Mouse (Mus musculus) cerebral cortex, adult 2 months (tissue): ENCODE measurements around the gene Hs3st6.

Experiments
- WGBS: fragments of 180-500 bp; shearing (Covaris S2); methylation state at CpG from one replicate; pipeline ENCODE4 v1.1.7; 2018; 5-methylcytosine and 5-hydroxymethylcytosine counted together

Gene Hs3st6

GRCm38 (mm10) chr17:24752415-24753394 is at the start of gene Hs3st6:
TSS of gene Hs3st6 (plus strand) at chr17:24752988.
- WGBS, result 1% methylated on average over 78 of the region's 82 CpGs

GRCm38 (mm10) chr17:24705821-24706220 is 47.0 kb upstream of the Hs3st6 start:
- 95% methylated on average over 3 of the region's 3 CpGs for WGBS

GRCm38 (mm10) chr17:24706982-24707800 is 45.6 kb upstream of the Hs3st6 start, which contains the start of gene Tbl3:
TSS of gene Tbl3 (minus strand) at chr17:24707660.
- WGBS, result 3% methylated on average over 32 of the region's 32 CpGs

GRCm38 (mm10) chr17:24707801-24708425 is 44.9 kb upstream of the Hs3st6 start:
- 4% methylated on average over 24 of the region's 24 CpGs for WGBS

- 15% methylated on average over 2 of the region's 2 CpGs for WGBS
These were observed 44.1 kb upstream of the Hs3st6 start for GRCm38 (mm10) chr17:24708646-24709045.

GRCm38 (mm10) chr17:24715556-24715955 is 37.2 kb upstream of the Hs3st6 start:
- 69% methylated on average over 6 of the region's 6 CpGs for WGBS

- 95% methylated on average over 15 of the region's 15 CpGs for WGBS
These were observed 36.6 kb upstream of the Hs3st6 start for GRCm38 (mm10) chr17:24716166-24716682.

GRCm38 (mm10) chr17:24717943-24718342 is 34.8 kb upstream of the Hs3st6 start, which contains the start of the genes Rnf151 and Rps2:
TSS of gene Rnf151 (minus strand) at chr17:24718063.
TSS of gene Rps2 (plus strand) at chr17:24718116.
- 69% methylated on average over 4 of the region's 4 CpGs for WGBS

GRCm38 (mm10) chr17:24718938-24719337 is 33.9 kb upstream of the Hs3st6 start:
- WGBS, result 70% methylated on average over 5 of the region's 5 CpGs

- under 1% methylated on average over 61 of the region's 61 CpGs for WGBS
These were observed 33.1 kb upstream of the Hs3st6 start for GRCm38 (mm10) chr17:24719494-24720222.

GRCm38 (mm10) chr17:24720616-24721015 is 32.2 kb upstream of the Hs3st6 start:
- WGBS, result 1% methylated on average over 11 of the region's 11 CpGs

- 51% methylated on average over 7 of the region's 7 CpGs for WGBS
These were observed 31.3 kb upstream of the Hs3st6 start for GRCm38 (mm10) chr17:24721383-24721955.

GRCm38 (mm10) chr17:24722220-24722924 is 30.4 kb upstream of the Hs3st6 start:
- WGBS, result 36% methylated on average over 13 of the region's 13 CpGs

GRCm38 (mm10) chr17:24723122-24723880 is 29.5 kb upstream of the Hs3st6 start:
- under 1% methylated on average over 12 of the region's 12 CpGs for WGBS

GRCm38 (mm10) chr17:24723881-24724180 is 29.0 kb upstream of the Hs3st6 start:
- under 1% methylated on average over 15 of the region's 15 CpGs for WGBS

GRCm38 (mm10) chr17:24724184-24724583 is 28.6 kb upstream of the Hs3st6 start, which contains the start of gene Ndufb10:
TSS of gene Ndufb10 (minus strand) at chr17:24724478.
- WGBS, result under 1% methylated on average over 30 of the region's 30 CpGs

- WGBS, result 69% methylated on average over 3 of the region's 3 CpGs
These were observed 27.0 kb upstream of the Hs3st6 start for GRCm38 (mm10) chr17:24725637-24726390.

- 72% methylated on average over 2 of the region's 2 CpGs for WGBS
These were observed 25.2 kb upstream of the Hs3st6 start, which contains the start of gene Rpl3l for GRCm38 (mm10) chr17:24727618-24728017. TSS of gene Rpl3l (plus strand) at chr17:24727820.
